Mouse (Mus musculus) CH12.LX (cell line): ENCODE measurements around the gene Sorcs1. TPM values are rescaled to one million over a fixed set of nuclear protein-coding genes. Genes with fewer than 3 reads are reported as not detected.
A peak's percentile ranks its signal among the peaks of the same experiment; 100 is the strongest.

Experiments used
- DNase-seq: peaks from one replicate; pipeline ENCODE4 v3.0.0-alpha.2; 2013; ENCODE audit errors: extremely low read depth
- H3K27ac ChIP-seq: 2 replicates; pipeline ENCODE4 v1.5.1; 2012; ENCODE audit warnings: low read depth, mild to moderate bottlenecking, control low read depth, moderate library complexity; ENCODE audit not compliant: insufficient read depth
- H3K27me3 ChIP-seq: replicated peaks from 2 replicates; pipeline ENCODE3; 2012; ENCODE audit warnings: inconsistent platforms
- H3K36me3 ChIP-seq, 2 experiments: replicated peaks in 1 of 2; 2 replicates each; pipeline versions ENCODE3 to v1.6.1; 2012; ENCODE audit warnings: inconsistent platforms in 1 of 2, low read length in 1 of 2, mild to moderate bottlenecking in 1 of 2, mixed read lengths in 1 of 2, moderate library complexity in 1 of 2; ENCODE audit not compliant: control insufficient read depth in 1 of 2, insufficient read depth in 1 of 2
- H3K4me1 ChIP-seq, 2 experiments: 2 replicates each; pipeline ENCODE4 v1.6.1; 2012; ENCODE audit warnings: inconsistent platforms in 1 of 2, moderate library complexity in 1 of 2; ENCODE audit not compliant: insufficient read depth in 2 of 2, control insufficient read depth in 1 of 2
- H3K4me2 ChIP-seq: 2 replicates; pipeline ENCODE4 v1.6.1; 2012; ENCODE audit warnings: low read depth, mild to moderate bottlenecking, control low read depth; ENCODE audit not compliant: poor library complexity, insufficient read depth, severe bottlenecking
- H3K4me3 ChIP-seq, 3 experiments: fragments of 150-350 bp in 1 of 3; sonication (generic) in 1 of 3; replicated peaks in 1 of 3; 2 replicates each; pipeline versions ENCODE3 to v1.5.1; 2011 to 2012; ENCODE audit warnings: low read depth in 2 of 3, low read length in 2 of 3, mild to moderate bottlenecking in 2 of 3, moderate library complexity in 2 of 3, control low read depth in 1 of 3, improper control_type of control experiment in 1 of 3, inconsistent platforms in 1 of 3, mixed read lengths in 1 of 3; ENCODE audit not compliant: poor library complexity in 1 of 3
- H3K79me2 ChIP-seq: replicated peaks from 2 replicates; pipeline ENCODE4 v1.6.1; 2012; ENCODE audit warnings: mild to moderate bottlenecking, moderate library complexity; ENCODE audit not compliant: control insufficient read depth, poor library complexity, insufficient read depth, severe bottlenecking; ENCODE audit errors: extremely low read depth
- H3K9ac ChIP-seq: 2 replicates; pipeline ENCODE4 v1.6.1; 2012; ENCODE audit warnings: low read depth, mild to moderate bottlenecking, control low read depth, moderate library complexity; ENCODE audit not compliant: insufficient read depth
- H3K9me3 ChIP-seq: replicated peaks from 2 replicates; pipeline ENCODE3; 2012; ENCODE audit warnings: low read length, inconsistent platforms, mixed read lengths
- BHLHE40 ChIP-seq: IDR thresholded peaks from 2 replicates; pipeline ENCODE4 v1.6.1; 2011; ENCODE audit warnings: mild to moderate bottlenecking, low read depth, low read length, improper control_type of control experiment
- CHD1 ChIP-seq: IDR thresholded peaks from 2 replicates; pipeline ENCODE4 v1.6.1; 2012; ENCODE audit warnings: low read depth, low read length, improper control_type of control experiment, inconsistent platforms
- CHD2 ChIP-seq: IDR thresholded peaks from 2 replicates; pipeline ENCODE4 v1.6.1; 2011; ENCODE audit warnings: low read length, improper control_type of control experiment
- CTCF ChIP-seq, 2 experiments: IDR thresholded peaks in 1 of 2; conservative IDR thresholded peaks in 1 of 2; 2 replicates each; pipeline ENCODE4 v1.5.1; 2011 to 2012; ENCODE audit warnings: low read depth in 2 of 2, low read length in 2 of 2, improper control_type of control experiment in 1 of 2, inconsistent platforms in 1 of 2, mild to moderate bottlenecking in 1 of 2, moderate library complexity in 1 of 2
- E2F4 ChIP-seq: IDR thresholded peaks from 2 replicates; pipeline ENCODE4 v1.6.1; 2011; ENCODE audit warnings: low read depth, low read length, improper control_type of control experiment; ENCODE audit not compliant: insufficient replicate concordance
- ELF1 ChIP-seq: IDR thresholded peaks from 2 replicates; pipeline ENCODE4 v1.6.1; 2014; ENCODE audit warnings: low read depth, mild to moderate bottlenecking, inconsistent platforms, low read length, improper control_type of control experiment
- EP300 ChIP-seq: IDR thresholded peaks from 2 replicates; pipeline ENCODE4 v1.6.1; 2011; ENCODE audit warnings: low read length, improper control_type of control experiment
- ETS1 ChIP-seq: conservative IDR thresholded peaks from 2 replicates; pipeline ENCODE4 v1.6.1; 2012; ENCODE audit warnings: low read depth, mild to moderate bottlenecking, inconsistent platforms, low read length, improper control_type of control experiment, moderate library complexity
- GABPA ChIP-seq: IDR thresholded peaks from 2 replicates; pipeline ENCODE4 v1.6.1; 2012; ENCODE audit warnings: low read depth, low read length, improper control_type of control experiment, inconsistent platforms; ENCODE audit not compliant: insufficient replicate concordance
- HCFC1 ChIP-seq: IDR thresholded peaks from 2 replicates; pipeline ENCODE4 v1.6.1; 2012; ENCODE audit warnings: low read depth, mild to moderate bottlenecking, inconsistent platforms, low read length, improper control_type of control experiment
- IRF4 ChIP-seq: IDR thresholded peaks from 2 replicates; pipeline ENCODE4 v1.6.1; 2014; ENCODE audit warnings: low read depth, mild to moderate bottlenecking, inconsistent platforms, low read length, improper control_type of control experiment
- JUN ChIP-seq: IDR thresholded peaks from 2 replicates; pipeline ENCODE4 v1.6.1; 2011; ENCODE audit warnings: low read depth, mild to moderate bottlenecking, low read length, improper control_type of control experiment, moderate library complexity; ENCODE audit not compliant: insufficient read depth
- JUND ChIP-seq: conservative IDR thresholded peaks from 2 replicates; pipeline ENCODE4 v1.6.1; 2011; ENCODE audit warnings: low read depth, low read length, improper control_type of control experiment
- KAT2A ChIP-seq: IDR thresholded peaks from 2 replicates; pipeline ENCODE4 v1.6.1; 2012; ENCODE audit warnings: low read length, improper control_type of control experiment, inconsistent platforms; ENCODE audit not compliant: insufficient replicate concordance
- MAFK ChIP-seq: IDR thresholded peaks from 2 replicates; pipeline ENCODE4 v1.6.1; 2011; ENCODE audit warnings: low read length, improper control_type of control experiment; ENCODE audit not compliant: insufficient replicate concordance
- MAX ChIP-seq: IDR thresholded peaks from 2 replicates; pipeline ENCODE4 v1.6.1; 2011; ENCODE audit warnings: low read length, improper control_type of control experiment
- MAZ ChIP-seq: IDR thresholded peaks from 2 replicates; pipeline ENCODE4 v1.6.1; 2012; ENCODE audit warnings: low read depth, mild to moderate bottlenecking, inconsistent platforms, low read length, improper control_type of control experiment, moderate library complexity
- MEF2A ChIP-seq: IDR thresholded peaks from 2 replicates; pipeline ENCODE4 v1.6.1; 2014; ENCODE audit warnings: low read depth, mild to moderate bottlenecking, inconsistent platforms, low read length, improper control_type of control experiment, borderline replicate concordance
- MXI1 ChIP-seq: IDR thresholded peaks from 2 replicates; pipeline ENCODE4 v1.6.1; 2011; ENCODE audit warnings: mild to moderate bottlenecking, low read depth, low read length, improper control_type of control experiment
- NELFE ChIP-seq: IDR thresholded peaks from 2 replicates; pipeline ENCODE4 v1.6.1; 2011; ENCODE audit warnings: low read depth, low read length, improper control_type of control experiment
- NRF1 ChIP-seq: IDR thresholded peaks from 2 replicates; pipeline ENCODE4 v1.6.1; 2014; ENCODE audit warnings: low read depth, mild to moderate bottlenecking, inconsistent platforms, low read length, improper control_type of control experiment, moderate library complexity
- PAX5 ChIP-seq: IDR thresholded peaks from 2 replicates; pipeline ENCODE4 v1.6.1; 2012; ENCODE audit warnings: low read length, inconsistent platforms, mixed read lengths
- RAD21 ChIP-seq: IDR thresholded peaks from 2 replicates; pipeline ENCODE4 v1.6.1; 2011; ENCODE audit warnings: low read depth, mild to moderate bottlenecking, low read length, improper control_type of control experiment, moderate library complexity
- SIN3A ChIP-seq: IDR thresholded peaks from 2 replicates; pipeline ENCODE4 v1.6.1; 2012; ENCODE audit warnings: low read length, improper control_type of control experiment, inconsistent platforms
- TCF12 ChIP-seq: IDR thresholded peaks from 2 replicates; pipeline ENCODE4 v1.6.1; 2014; ENCODE audit warnings: low read depth, mild to moderate bottlenecking, inconsistent platforms, low read length, improper control_type of control experiment
- USF2 ChIP-seq: conservative IDR thresholded peaks from 2 replicates; pipeline ENCODE4 v1.6.1; 2011; ENCODE audit warnings: low read depth, low read length, improper control_type of control experiment
- ZC3H11A ChIP-seq: IDR thresholded peaks from 2 replicates; pipeline ENCODE4 v1.6.1; 2012; ENCODE audit warnings: low read depth, mild to moderate bottlenecking, inconsistent platforms, low read length, improper control_type of control experiment
- ZMIZ1 ChIP-seq: IDR thresholded peaks from 2 replicates; pipeline ENCODE4 v1.6.1; 2012; ENCODE audit warnings: low read depth, mild to moderate bottlenecking, inconsistent platforms, low read length, improper control_type of control experiment
- ZNF384 ChIP-seq: IDR thresholded peaks from 2 replicates; pipeline ENCODE4 v1.6.1; 2012; ENCODE audit warnings: low read depth, low read length, improper control_type of control experiment, inconsistent platforms
- dilution Hi-C: fragments of 300-500 bp; cut with MboI; formaldehyde crosslinking; loops from 2 replicates; pipeline ENCODE4 v1.14.3; 2020; ENCODE audit warnings: low sequenced_read_pairs; ENCODE audit not compliant: extremely low pct_unique_long_range_greater_than_20kb, extremely low pct_ligation_motif_present
- in situ Hi-C: fragments of 300-500 bp; cut with MboI; formaldehyde crosslinking; loops from 3 replicates; pipeline ENCODE4 v1.14.3; 2019; ENCODE audit warnings: low sequenced_read_pairs, low pct_ligation_motif_present, low pct_unique_long_range_greater_than_20kb, mixed read lengths
- polyA plus RNA-seq: library from polyadenylated mRNA; unstranded; fragments of >175 nt; gene quantifications from 2 replicates; pipeline ENCODE4 v1.2.1, GENCODE M21; 2012; ENCODE audit warnings: low read depth; ENCODE audit not compliant: insufficient read length
- total RNA-seq, 2 experiments: library from RNA; depleted of rRNA; stranded (reverse); fragments of 300-350 nt in 1 of 2; fragments of >200 nt in 1 of 2; gene quantifications; 2 replicates each; pipeline ENCODE4 v1.2.3; 2012 to 2014

Gene Sorcs1
- total and polyA plus RNA-seq, 3 experiments, result 0.08 TPM; not detected in 2

GRCm38 (mm10) chr19:50603380-50603779, 75.1 kb downstream of the Sorcs1 start:
- in situ Hi-C loops (no loop called here), dilution Hi-C loops (no loop called here)
- Histone ChIP-seq H3K4me1 (no peaks in the 10 kb centered on the region), H3K27ac (no peak overlapping the region), H3K4me2 (no peak overlapping the region), H3K4me3 (no peak overlapping the region), H3K79me2 (no peaks in the 10 kb centered on the region), H3K9me3 (peaks cover 37% of the 10 kb centered on the region), H3K27me3 (no peaks in the 10 kb centered on the region), H3K9ac (no peak overlapping the region), H3K36me3 (no peaks in the 10 kb centered on the region)
- DNase-seq, result no peak
- TF ChIP-seq MAX, result no peak
- no peak for TF ChIP-seq RAD21
- TF ChIP-seq CHD2, result no peak
- no peak for TF ChIP-seq USF2
- TF ChIP-seq PAX5, result no peak
- TF ChIP-seq JUN, result no peak
- no peak for TF ChIP-seq NELFE
- no peak for TF ChIP-seq NRF1
- TF ChIP-seq MAZ, result no peak
- no peak for TF ChIP-seq E2F4
- no peak for TF ChIP-seq CTCF (conservative IDR thresholded peaks at IDR 0.05 in 1 of 2, IDR thresholded peaks at IDR 0.05 in 1 of 2; ENCODE audit: low read depth in 2 of 2, low read length in 2 of 2)
- no peak for TF ChIP-seq KAT2A
- TF ChIP-seq HCFC1, result no peak
- TF ChIP-seq JUND, result no peak
- no peak for TF ChIP-seq ZNF384

GRCm38 (mm10) chr19:50597300-50597699, 81.1 kb downstream of the Sorcs1 start:
- Histone ChIP-seq H3K9me3 (peaks cover 29% of the 10 kb centered on the region), H3K4me3 (no peak overlapping the region), H3K4me1 (no peaks in the 10 kb centered on the region), H3K4me2 (no peak overlapping the region), H3K27me3 (no peaks in the 10 kb centered on the region), H3K27ac (no peak overlapping the region), H3K79me2 (no peaks in the 10 kb centered on the region), H3K9ac (no peak overlapping the region), H3K36me3 (no peaks in the 10 kb centered on the region)
- no peak for DNase-seq
- TF ChIP-seq MXI1 (no peak), CHD1 (peak; percentile 54; the same call in 1 of the 2 replicates), CTCF (conservative IDR thresholded peaks at IDR 0.05 in 1 of 2, IDR thresholded peaks at IDR 0.05 in 1 of 2; ENCODE audit: low read depth in 2 of 2, low read length in 2 of 2) (no peak), MAFK (0 out of 2 replicates have a peak, but pooled peaks have one; percentile 18), ZNF384 (no peak), ZMIZ1 (no peak), ELF1 (no peak), BHLHE40 (0 out of 2 replicates have a peak, but pooled peaks have one; percentile 10), IRF4 (peak; percentile 88), SIN3A (no peak), EP300 (peak; percentile 84), ETS1 (no peak), MEF2A (no peak), RAD21 (no peak), MAZ (no peak), PAX5 (no peak), ZC3H11A (no peak), TCF12 (no peak), KAT2A (no peak), E2F4 (no peak), JUND (peak; percentile 85), GABPA (no peak), JUN (peak; percentile 70)
- in situ Hi-C loops, result no loop called here
- dilution Hi-C loops, result no loop called here
